Mouse (Mus musculus): ENCODE data around the gene Plk5. TPM values are rescaled to one million over a fixed set of nuclear protein-coding genes. Genes with fewer than 3 reads are reported as not detected.

The Plk5 gene
- polyA plus RNA-seq (2015; fragmentation: Nextera tagmentation; extraction: Ambion mirVana): 1.2 and 2.2 TPM in 2 replicates

GRCm38 (mm10) chr10:80356001-80356682, at the start of gene Plk5:
Gene Plk5 (plus strand): TSS chr10:80356459.
- H3K9me3 ChIP-seq: no peaks in the 10 kb centered on the region
- peak within 1 kb of the TSS; percentile 44 for H3K4me3 ChIP-seq
- H3K27ac ChIP-seq: no peak within 1 kb of the TSS
- no peaks in the 10 kb centered on the region for H3K36me3 ChIP-seq
- peaks cover 100% of the 10 kb centered on the region for H3K27me3 ChIP-seq
- H3K4me2 ChIP-seq (replicated peaks): peak within 1 kb of the TSS; percentile 76
- H3K9ac ChIP-seq: peak within 1 kb of the TSS; percentile 46
- peaks cover 22% of the 10 kb centered on the region for H3K4me1 ChIP-seq
- ATAC-seq (ENCODE audit: low FRiP score, low read depth): no peak
- under 1% methylated on average over 52 of the region's 53 CpGs for WGBS

GRCm38 (mm10) chr10:80311560-80311959, 44.7 kb upstream of the Plk5 start:
- ATAC-seq (ENCODE audit: low FRiP score, low read depth): no peak
- no peaks in the 10 kb centered on the region for H3K9me3 ChIP-seq
- WGBS: 87% methylated on average over 16 of the region's 16 CpGs
- no peak overlapping the region for H3K9ac ChIP-seq
- H3K4me1 ChIP-seq: no peaks in the 10 kb centered on the region
- H3K4me3 ChIP-seq: no peak overlapping the region
- H3K27ac ChIP-seq: no peak overlapping the region
- peaks cover 95% of the 10 kb centered on the region for H3K27me3 ChIP-seq
- no peaks in the 10 kb centered on the region; the same call in none of the 2 replicates for H3K36me3 ChIP-seq
- no peak overlapping the region for H3K4me2 ChIP-seq (replicated peaks)

GRCm38 (mm10) chr10:80312586-80313504, 43.4 kb upstream of the Plk5 start:
- no peak for ATAC-seq (ENCODE audit: low FRiP score, low read depth)
- Histone ChIP-seq H3K9me3 (no peaks in the 10 kb centered on the region), H3K4me2 (replicated peaks) (no peak overlapping the region), H3K4me3 (no peak overlapping the region), H3K27ac (no peak overlapping the region), H3K27me3 (peaks cover 95% of the 10 kb centered on the region), H3K4me1 (no peaks in the 10 kb centered on the region), H3K36me3 (peaks cover 7% of the 10 kb centered on the region), H3K9ac (0 out of 2 replicates have a peak overlapping the region, but pooled peaks have one; percentile 35)
- WGBS: 64% methylated on average over 54 of the region's 54 CpGs

- Histone ChIP-seq H3K4me2 (replicated peaks) (no peak overlapping the region), H3K27ac (no peak overlapping the region), H3K4me3 (no peak overlapping the region), H3K36me3 (peaks cover 14% of the 10 kb centered on the region), H3K27me3 (peaks cover 91% of the 10 kb centered on the region), H3K9ac (peak overlapping the region; percentile 35; the same call in 1 of the 2 replicates), H3K9me3 (no peaks in the 10 kb centered on the region), H3K4me1 (peaks cover under 1% of the 10 kb centered on the region; the same call in 1 of the 2 replicates)
- 43% methylated on average over 20 of the region's 20 CpGs for WGBS
- ATAC-seq (ENCODE audit: low FRiP score, low read depth): no peak
Measured at GRCm38 (mm10) chr10:80313627-80314201, 42.5 kb upstream of the Plk5 start.

- Histone ChIP-seq H3K9ac (0 out of 2 replicates have a peak overlapping the region, but pooled peaks have one; percentile 31), H3K36me3 (peaks cover 19% of the 10 kb centered on the region), H3K27me3 (peaks cover 83% of the 10 kb centered on the region), H3K4me2 (replicated peaks) (no peak overlapping the region), H3K9me3 (no peaks in the 10 kb centered on the region), H3K4me1 (peaks cover 9% of the 10 kb centered on the region), H3K27ac (no peak overlapping the region), H3K4me3 (0 out of 2 replicates have a peak overlapping the region, but pooled peaks have one; percentile 2)
- WGBS: 47% methylated on average over 16 of the region's 16 CpGs
- no peak for ATAC-seq (ENCODE audit: low FRiP score, low read depth)
Measured at GRCm38 (mm10) chr10:80314494-80315001, 41.7 kb upstream of the Plk5 start.

- peaks cover 19% of the 10 kb centered on the region for H3K36me3 ChIP-seq
- WGBS: 44% methylated on average over 27 of the region's 27 CpGs
- H3K4me3 ChIP-seq: no peak overlapping the region
- H3K4me1 ChIP-seq: peaks cover 13% of the 10 kb centered on the region
- no peak overlapping the region for H3K27ac ChIP-seq
- 0 out of 2 replicates have a peak overlapping the region, but pooled peaks have one; percentile 31 for H3K9ac ChIP-seq
- H3K27me3 ChIP-seq: peaks cover 76% of the 10 kb centered on the region
- ATAC-seq (ENCODE audit: low FRiP score, low read depth): no peak
- H3K4me2 ChIP-seq (replicated peaks): no peak overlapping the region
- H3K9me3 ChIP-seq: no peaks in the 10 kb centered on the region
Measured at GRCm38 (mm10) chr10:80315315-80315714, 40.9 kb upstream of the Plk5 start.

GRCm38 (mm10) chr10:80316359-80316781, 39.9 kb upstream of the Plk5 start:
- no peaks in the 10 kb centered on the region for H3K9me3 ChIP-seq
- H3K27ac ChIP-seq: no peak overlapping the region
- no peak for ATAC-seq (ENCODE audit: low FRiP score, low read depth)
- no peak overlapping the region; the same call in 1 of the 2 replicates for H3K9ac ChIP-seq
- peaks cover 19% of the 10 kb centered on the region for H3K36me3 ChIP-seq
- H3K27me3 ChIP-seq: peaks cover 66% of the 10 kb centered on the region
- 19% methylated on average over 11 of the region's 11 CpGs for WGBS
- H3K4me2 ChIP-seq (replicated peaks): no peak overlapping the region
- H3K4me1 ChIP-seq: peaks cover 15% of the 10 kb centered on the region
- no peak overlapping the region for H3K4me3 ChIP-seq

GRCm38 (mm10) chr10:80317011-80317410, 39.2 kb upstream of the Plk5 start:
- Histone ChIP-seq H3K9ac (0 out of 2 replicates have a peak overlapping the region, but pooled peaks have one; percentile 31), H3K4me3 (no peak overlapping the region), H3K9me3 (no peaks in the 10 kb centered on the region), H3K4me2 (replicated peaks) (no peak overlapping the region), H3K4me1 (peaks cover 20% of the 10 kb centered on the region), H3K36me3 (peaks cover 19% of the 10 kb centered on the region), H3K27me3 (peaks cover 60% of the 10 kb centered on the region), H3K27ac (no peak overlapping the region)
- WGBS: 52% methylated on average over 10 of the region's 10 CpGs
- ATAC-seq (ENCODE audit: low FRiP score, low read depth): no peak

GRCm38 (mm10) chr10:80320340-80320760, 35.9 kb upstream of the Plk5 start, which contains the start of gene 2310011J03Rik:
Gene 2310011J03Rik (minus strand): TSS chr10:80320537.
- H3K4me3 ChIP-seq: peak within 1 kb of the TSS; percentile 86
- H3K4me2 ChIP-seq (replicated peaks): peak within 1 kb of the TSS; percentile 93
- ATAC-seq (ENCODE audit: low FRiP score, low read depth): peak; percentile 57; the same call in 1 of the 2 replicates
- H3K9ac ChIP-seq: peak within 1 kb of the TSS; percentile 82
- under 1% methylated on average over 34 of the region's 34 CpGs for WGBS
- H3K27me3 ChIP-seq: peaks cover 26% of the 10 kb centered on the region
- peak within 1 kb of the TSS; percentile 55 for H3K27ac ChIP-seq
- peaks cover 39% of the 10 kb centered on the region for H3K4me1 ChIP-seq
- peaks cover 19% of the 10 kb centered on the region for H3K36me3 ChIP-seq
- H3K9me3 ChIP-seq: no peaks in the 10 kb centered on the region

- H3K27ac ChIP-seq: no peak overlapping the region
- peak overlapping the region; percentile 19; the same call in 1 of the 2 replicates for H3K4me2 ChIP-seq (replicated peaks)
- no peak overlapping the region for H3K9ac ChIP-seq
- H3K4me3 ChIP-seq: peak overlapping the region; percentile 86; the same call in 1 of the 2 replicates
- ATAC-seq (ENCODE audit: low FRiP score, low read depth): no peak
- H3K36me3 ChIP-seq: peaks cover 19% of the 10 kb centered on the region
- WGBS: 75% methylated on average over 6 of the region's 6 CpGs
- peaks cover 18% of the 10 kb centered on the region for H3K27me3 ChIP-seq
- peaks cover 39% of the 10 kb centered on the region for H3K4me1 ChIP-seq
- H3K9me3 ChIP-seq: no peaks in the 10 kb centered on the region
Measured at GRCm38 (mm10) chr10:80321014-80321669, 35.1 kb upstream of the Plk5 start.

Measured in limb, embryonic 13.5 days (tissue).